ENCODE assay signal across 11 mouse cellular contexts in the genomic region with DNA sequence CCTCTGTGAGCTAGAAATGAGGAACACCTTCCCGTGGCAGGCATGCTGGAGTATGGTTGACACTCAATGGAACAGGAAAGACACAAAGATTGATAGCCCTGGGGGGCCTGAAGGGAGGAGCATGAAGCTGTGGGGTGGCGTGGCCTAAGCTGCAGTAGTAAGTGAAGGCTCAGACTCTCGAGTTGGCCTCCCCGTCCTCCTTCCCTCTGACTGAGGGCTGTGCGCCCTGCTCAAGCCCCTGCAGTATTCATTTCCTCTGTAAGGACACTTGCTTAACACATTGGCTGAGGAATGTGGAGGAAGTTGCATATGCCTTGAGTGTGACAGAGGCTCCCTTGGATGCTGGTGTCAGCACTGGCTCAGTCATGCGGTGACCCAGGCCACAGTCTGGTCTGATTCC. TPM values are rescaled to one million over a fixed set of nuclear protein-coding genes. Genes with fewer than 3 reads are reported as not detected.
A peak's percentile ranks its signal among the peaks of the same experiment; 100 is the strongest.
DNase-seq lines count a peak whose midpoint lies in the region; ATAC-seq and TF ChIP-seq lines count a peak whose summit lies in the region.
"Had no signal": no experiment of that assay in that cellular context is flagged by ENCODE, and none has a peak within 500 bp of the region (broad histone marks: within the 10 kb centered on the region; RNA-seq: fewer than 3 reads in every experiment).

No protein-coding gene starts in this region.

- 0 out of 2 replicates have a peak overlapping the region, but pooled peaks have one; percentile 0 for H3K27ac ChIP-seq in intestine, embryonic 16.5 days (ENCODE audit: low read length)
- H3K27ac ChIP-seq in intestine, embryonic 15.5 days: no peak overlapping the region
- H3K27ac ChIP-seq in embryonic facial prominence, embryonic 14.5 days (replicated peaks; ENCODE audit: low read depth, low read length): 0 out of 2 replicates have a peak overlapping the region, but pooled peaks have one; percentile 39
- peak overlapping the region; percentile 72; the same call in 1 of the 2 replicates for H3K27ac ChIP-seq in kidney, postnatal 0 days
- H3K27ac ChIP-seq: forebrain, embryonic 15.5 days; hindbrain, embryonic 10.5 days had no signal

- H3K4me2 ChIP-seq in intestine, embryonic 16.5 days (ENCODE audit: low read depth, low read length): no peak overlapping the region
- no peak overlapping the region for H3K4me2 ChIP-seq in intestine, embryonic 15.5 days (replicated peaks)
- no peak overlapping the region for H3K4me2 ChIP-seq in embryonic facial prominence, embryonic 14.5 days (ENCODE audit: low read depth, low read length)
- H3K4me2 ChIP-seq in kidney, postnatal 0 days (ENCODE audit: low read length): no peak overlapping the region
- H3K4me2 ChIP-seq: forebrain, embryonic 15.5 days had no signal

- TF ChIP-seq CTCF in kidney, postnatal 0 days (IDR thresholded peaks at IDR 0.05; ENCODE audit: low read depth): no peak

- H3K4me1 ChIP-seq in intestine, embryonic 16.5 days (ENCODE audit: control insufficient read depth, insufficient read depth, low read length): no peaks in the 10 kb centered on the region
- H3K4me1 ChIP-seq in intestine, embryonic 15.5 days (replicated peaks): no peaks in the 10 kb centered on the region
- no peaks in the 10 kb centered on the region for H3K4me1 ChIP-seq in embryonic facial prominence, embryonic 14.5 days (ENCODE audit: control insufficient read depth, insufficient read depth, low read length)
- H3K4me1 ChIP-seq in kidney, postnatal 0 days (replicated peaks; ENCODE audit: insufficient read depth, low read length): no peaks in the 10 kb centered on the region
- H3K4me1 ChIP-seq: forebrain, embryonic 15.5 days; hindbrain, embryonic 10.5 days had no signal

- ATAC-seq in intestine, embryonic 16.5 days: no peak
- no peak for ATAC-seq in intestine, embryonic 15.5 days
- ATAC-seq in embryonic facial prominence, embryonic 14.5 days (ENCODE audit: low read depth): no peak
- ATAC-seq in kidney, postnatal 0 days (replicated peaks; ENCODE audit: low FRiP score, low read depth): 0 out of 2 replicates have a peak, but pooled peaks have one; percentile 17
- ATAC-seq: forebrain, embryonic 15.5 days had no signal

- no peak overlapping the region for H3K9ac ChIP-seq in intestine, embryonic 16.5 days (ENCODE audit: low read depth, low read length)
- H3K9ac ChIP-seq in intestine, embryonic 15.5 days: no peak overlapping the region
- H3K9ac ChIP-seq in embryonic facial prominence, embryonic 14.5 days (ENCODE audit: low read depth, low read length): no peak overlapping the region
- H3K9ac ChIP-seq in kidney, postnatal 0 days (ENCODE audit: low read depth, low read length): no peak overlapping the region
- H3K9ac ChIP-seq: forebrain, embryonic 15.5 days had no signal

- no peak overlapping the region for H3K4me3 ChIP-seq in intestine, embryonic 16.5 days (ENCODE audit: low read length)
- no peak overlapping the region for H3K4me3 ChIP-seq in intestine, embryonic 15.5 days (replicated peaks)
- no peak overlapping the region for H3K4me3 ChIP-seq in embryonic facial prominence, embryonic 14.5 days (ENCODE audit: low read depth, low read length)
- no peak overlapping the region for H3K4me3 ChIP-seq in kidney, postnatal 0 days (replicated peaks; ENCODE audit: low read depth, low read length)
- H3K4me3 ChIP-seq: forebrain, embryonic 15.5 days; hindbrain, embryonic 10.5 days had no signal

- 81% methylated on average over 6 of the region's 6 CpGs for WGBS in intestine, embryonic 16.5 days
- 81% methylated on average over 6 of the region's 6 CpGs for WGBS in intestine, embryonic 15.5 days
- 82% methylated on average over 6 of the region's 6 CpGs for WGBS in embryonic facial prominence, embryonic 14.5 days
- WGBS in kidney, postnatal 0 days: 63% methylated on average over 6 of the region's 6 CpGs

- H3K36me3 ChIP-seq in intestine, embryonic 16.5 days (ENCODE audit: control insufficient read depth, insufficient read depth, low read length): peaks cover 3% of the 10 kb centered on the region; the same call in 1 of the 2 replicates
- H3K36me3 ChIP-seq in intestine, embryonic 15.5 days: peaks cover 50% of the 10 kb centered on the region
- peaks cover 77% of the 10 kb centered on the region for H3K36me3 ChIP-seq in embryonic facial prominence, embryonic 14.5 days (ENCODE audit: control insufficient read depth, insufficient read depth, low read length)
- 0 out of 2 replicates have a peak, but pooled peaks cover 10% of the 10 kb centered on the region for H3K36me3 ChIP-seq in kidney, postnatal 0 days (ENCODE audit: insufficient read depth, low read length)
- H3K36me3 ChIP-seq: forebrain, embryonic 15.5 days had no signal

- no peaks in the 10 kb centered on the region for H3K9me3 ChIP-seq in intestine, embryonic 16.5 days (ENCODE audit: control insufficient read depth, low read length)
- H3K9me3 ChIP-seq in intestine, embryonic 15.5 days: no peaks in the 10 kb centered on the region
- no peaks in the 10 kb centered on the region for H3K9me3 ChIP-seq in embryonic facial prominence, embryonic 14.5 days (ENCODE audit: control insufficient read depth, low read length)
- H3K9me3 ChIP-seq in kidney, postnatal 0 days (replicated peaks; ENCODE audit: low read length): no peaks in the 10 kb centered on the region
- H3K9me3 ChIP-seq: forebrain, embryonic 15.5 days; hindbrain, embryonic 10.5 days had no signal

- DNase-seq in embryonic facial prominence, embryonic 14.5 days (ENCODE audit: low spot score): no peak
- peak; percentile 23 for DNase-seq in kidney, postnatal 0 days (ENCODE audit: low spot score)
- DNase-seq in lung, postnatal 4 days: peak; percentile 22 to 35
- no peak for DNase-seq in right cerebral cortex, postnatal 4 days
- no peak for DNase-seq in c-Kit-positive CD71-positive TER-119-positive erythroid progenitor cells, embryonic 14.5 days (ENCODE audit: low spot score)
- no peak for DNase-seq in spleen, postnatal 10 days (ENCODE audit: low spot score in 2 of 2)
- DNase-seq: cerebellum, adult 9-11 months had no signal

- no peaks in the 10 kb centered on the region for H3K27me3 ChIP-seq in intestine, embryonic 16.5 days (replicated peaks; ENCODE audit: control insufficient read depth, insufficient read depth, low read length)
- H3K27me3 ChIP-seq in intestine, embryonic 15.5 days (replicated peaks): no peaks in the 10 kb centered on the region
- no peaks in the 10 kb centered on the region for H3K27me3 ChIP-seq in embryonic facial prominence, embryonic 14.5 days (replicated peaks; ENCODE audit: control insufficient read depth, insufficient read depth, low read length)
- no peaks in the 10 kb centered on the region for H3K27me3 ChIP-seq in kidney, postnatal 0 days (ENCODE audit: insufficient read depth, low read length)
- H3K27me3 ChIP-seq: forebrain, embryonic 15.5 days had no signal

RNA-seq across cellular contexts. Expression of a gene that starts 20.8 kb away (rescaled TPM):
- 14.3 and 14.5 TPM in 2 replicates for polyA plus RNA-seq in intestine, embryonic 16.5 days (2015; fragmentation: Nextera tagmentation; extraction: Ambion mirVana)
- 16.7 and 17.0 TPM in 2 replicates for polyA plus RNA-seq in intestine, embryonic 15.5 days (2015; fragmentation: Nextera tagmentation; extraction: Ambion mirVana)
- 16.2 and 21.0 TPM in 2 replicates for polyA plus RNA-seq in embryonic facial prominence, embryonic 14.5 days (2014; fragmentation: Nextera tagmentation; extraction: Ambion mirVana)
- polyA plus RNA-seq in kidney, postnatal 0 days (2015; fragmentation: Nextera tagmentation; extraction: Ambion mirVana): 6.8 and 8.2 TPM in 2 replicates

RNA-seq across cellular contexts. Expression of a gene that starts 24.5 kb away (rescaled TPM):
- not detected in 2 replicates for polyA plus RNA-seq in intestine, embryonic 16.5 days (2015; fragmentation: Nextera tagmentation; extraction: Ambion mirVana)
- polyA plus RNA-seq in intestine, embryonic 15.5 days (2015; fragmentation: Nextera tagmentation; extraction: Ambion mirVana): not detected in 2 replicates
- 0.17 and 0.31 TPM in 2 replicates for polyA plus RNA-seq in embryonic facial prominence, embryonic 14.5 days (2014; fragmentation: Nextera tagmentation; extraction: Ambion mirVana)
- polyA plus RNA-seq in kidney, postnatal 0 days (2015; fragmentation: Nextera tagmentation; extraction: Ambion mirVana): not detected in 2 replicates
- polyA plus RNA-seq: forebrain, embryonic 15.5 days; hindbrain, embryonic 10.5 days had no signal

RNA-seq across cellular contexts. Expression of a gene that starts 39.6 kb away (rescaled TPM):
- 13.7 and 23.2 TPM in 2 replicates for polyA plus RNA-seq in intestine, embryonic 16.5 days (2015; fragmentation: Nextera tagmentation; extraction: Ambion mirVana)
- polyA plus RNA-seq in intestine, embryonic 15.5 days (2015; fragmentation: Nextera tagmentation; extraction: Ambion mirVana): 19.7 and 20.8 TPM in 2 replicates
- polyA plus RNA-seq in embryonic facial prominence, embryonic 14.5 days (2014; fragmentation: Nextera tagmentation; extraction: Ambion mirVana): 36.8 and 41.7 TPM in 2 replicates
- 14.4 and 16.2 TPM in 2 replicates for polyA plus RNA-seq in kidney, postnatal 0 days (2015; fragmentation: Nextera tagmentation; extraction: Ambion mirVana)

RNA-seq across cellular contexts. Expression of a gene that starts 44.3 kb away (rescaled TPM):
- 170 and 178 TPM in 2 replicates for polyA plus RNA-seq in intestine, embryonic 16.5 days (2015; fragmentation: Nextera tagmentation; extraction: Ambion mirVana)
- 152 and 167 TPM in 2 replicates for polyA plus RNA-seq in intestine, embryonic 15.5 days (2015; fragmentation: Nextera tagmentation; extraction: Ambion mirVana)
- polyA plus RNA-seq in embryonic facial prominence, embryonic 14.5 days (2014; fragmentation: Nextera tagmentation; extraction: Ambion mirVana): 179 and 193 TPM in 2 replicates
- 161 and 173 TPM in 2 replicates for polyA plus RNA-seq in kidney, postnatal 0 days (2015; fragmentation: Nextera tagmentation; extraction: Ambion mirVana)

RNA-seq across cellular contexts. Expression of a gene that starts 59.7 kb away (rescaled TPM):
- polyA plus RNA-seq in intestine, embryonic 16.5 days (2015; fragmentation: Nextera tagmentation; extraction: Ambion mirVana): 30.4 and 38.3 TPM in 2 replicates
- 36.7 and 40.3 TPM in 2 replicates for polyA plus RNA-seq in intestine, embryonic 15.5 days (2015; fragmentation: Nextera tagmentation; extraction: Ambion mirVana)
- 28.0 and 29.8 TPM in 2 replicates for polyA plus RNA-seq in embryonic facial prominence, embryonic 14.5 days (2014; fragmentation: Nextera tagmentation; extraction: Ambion mirVana)
- 24.8 and 26.3 TPM in 2 replicates for polyA plus RNA-seq in kidney, postnatal 0 days (2015; fragmentation: Nextera tagmentation; extraction: Ambion mirVana)

Comparison
In these comparisons a context has a peak if more than half of its experiments do, and no peak if none do; other contexts are left out.
1. DNase-seq: peak in kidney, postnatal 0 days (single experiment) and lung, postnatal 4 days (2 of 2); none in embryonic facial prominence, embryonic 14.5 days (single experiment), right cerebral cortex, postnatal 4 days (single experiment), c-Kit-positive CD71-positive TER-119-positive erythroid progenitor cells, embryonic 14.5 days (single experiment) and spleen, postnatal 10 days (0 of 2).